Mouse (Mus musculus) ES-Bruce4 (cell line): Measurements from ENCODE around the gene Psg18. TPM values are rescaled to one million over a fixed set of nuclear protein-coding genes. Genes with fewer than 3 reads are reported as not detected.
"Not testable (repeated sequence)": the region's sequence is repeated elsewhere in the genome, so short reads cannot be mapped to it uniquely, and the experiment has no call there.

ENCODE experiments used
- H3K27ac ChIP-seq: 2 replicates; pipeline ENCODE4 v1.5.1; 2012; ENCODE audit warnings: low read length, inconsistent platforms; ENCODE audit not compliant: insufficient read depth
- H3K27me3 ChIP-seq: 2 replicates; pipeline ENCODE4 v1.6.1; 2012; ENCODE audit warnings: mild to moderate bottlenecking, low read length, inconsistent platforms; ENCODE audit not compliant: control insufficient read depth, poor library complexity, insufficient read depth, severe bottlenecking
- H3K36me3 ChIP-seq: 2 replicates; pipeline ENCODE4 v1.6.1; 2012; ENCODE audit warnings: inconsistent platforms, mild to moderate bottlenecking, low read length, moderate library complexity; ENCODE audit not compliant: control insufficient read depth, poor library complexity, insufficient read depth, severe bottlenecking
- H3K4me1 ChIP-seq: one replicate; pipeline ENCODE4 v1.8.1; 2011; ENCODE audit warnings: low read length; ENCODE audit not compliant: control insufficient read depth, insufficient read depth
- H3K4me3 ChIP-seq: 2 replicates; pipeline ENCODE4 v1.5.1; 2011; ENCODE audit warnings: low read depth, mild to moderate bottlenecking, low read length
- H3K9ac ChIP-seq: 2 replicates; pipeline ENCODE4 v1.6.1; 2012; ENCODE audit warnings: low read depth, mild to moderate bottlenecking, inconsistent platforms; ENCODE audit not compliant: poor library complexity, severe bottlenecking
- H3K9me3 ChIP-seq: replicated peaks from 2 replicates; pipeline ENCODE4 v1.6.1; 2012; ENCODE audit warnings: mild to moderate bottlenecking, low read length, inconsistent platforms; ENCODE audit not compliant: control insufficient read depth, poor library complexity, insufficient read depth, severe bottlenecking
- CTCF ChIP-seq: IDR thresholded peaks from one replicate; pipeline ENCODE4 v1.8.1; 2011; ENCODE audit warnings: low read depth, low read length
- EP300 ChIP-seq: IDR thresholded peaks from 2 replicates; pipeline ENCODE4 v1.6.1; 2011; ENCODE audit warnings: low read depth, low read length; ENCODE audit not compliant: insufficient read depth
- POLR2A ChIP-seq: IDR thresholded peaks from one replicate; pipeline ENCODE4 v1.8.1; 2011; ENCODE audit warnings: low read length; ENCODE audit not compliant: insufficient read depth
- polyA plus RNA-seq: library from polyadenylated mRNA; stranded (reverse); fragments of >200 nt; gene quantifications from 2 replicates; pipeline ENCODE4 v1.2.4, GENCODE M21; 2011; ENCODE audit warnings: low read depth; ENCODE audit not compliant: missing spikeins, insufficient read depth, insufficient read length

Gene Psg18
- polyA plus RNA-seq: 0.73 and 2.7 TPM in 2 replicates

GRCm38 (mm10) chr7:18354909-18355308 is at the start of gene Psg18:
Gene Psg18 (minus strand): TSS chr7:18355009.
- not testable (repeated sequence) for H3K4me3 ChIP-seq, H3K4me1 ChIP-seq, H3K9me3 ChIP-seq, H3K9ac ChIP-seq, H3K27ac ChIP-seq, H3K27me3 ChIP-seq, H3K36me3 ChIP-seq

- no peaks in the 10 kb centered on the region for H3K36me3 ChIP-seq
- peak overlapping the region; percentile 35 for H3K4me3 ChIP-seq
- H3K27ac ChIP-seq: no peak overlapping the region
- no peak overlapping the region for H3K9ac ChIP-seq
- no peaks in the 10 kb centered on the region for H3K4me1 ChIP-seq
- H3K9me3 ChIP-seq: peaks cover 19% of the 10 kb centered on the region
- no peaks in the 10 kb centered on the region for H3K27me3 ChIP-seq
- TF ChIP-seq POLR2A: no peak
- TF ChIP-seq CTCF: no peak
- no peak for TF ChIP-seq EP300
Observed at GRCm38 (mm10) chr7:18403407-18403806, 48.6 kb upstream of the Psg18 start.

GRCm38 (mm10) chr7:18402527-18403237 is 47.9 kb upstream of the Psg18 start:
- Histone ChIP-seq H3K9ac (no peak overlapping the region), H3K36me3 (no peaks in the 10 kb centered on the region), H3K27ac (no peak overlapping the region), H3K4me3 (peak overlapping the region; percentile 46), H3K4me1 (no peaks in the 10 kb centered on the region), H3K9me3 (peaks cover 14% of the 10 kb centered on the region), H3K27me3 (no peaks in the 10 kb centered on the region)
- TF ChIP-seq CTCF (no peak), POLR2A (no peak), EP300 (no peak)

- not testable (repeated sequence) for H3K27ac ChIP-seq, H3K9me3 ChIP-seq, H3K27me3 ChIP-seq, H3K9ac ChIP-seq, H3K36me3 ChIP-seq, H3K4me3 ChIP-seq, H3K4me1 ChIP-seq
Observed at GRCm38 (mm10) chr7:18391483-18391882, 36.7 kb upstream of the Psg18 start.

GRCm38 (mm10) chr7:18378295-18378694 is 23.5 kb upstream of the Psg18 start:
- Histone ChIP-seq H3K9me3 (peaks cover 28% of the 10 kb centered on the region), H3K36me3 (no peaks in the 10 kb centered on the region), H3K27me3 (no peaks in the 10 kb centered on the region), H3K27ac (no peak overlapping the region), H3K4me1 (no peaks in the 10 kb centered on the region), H3K9ac (no peak overlapping the region), H3K4me3 (no peak overlapping the region)
- TF ChIP-seq CTCF: no peak
- no peak for TF ChIP-seq POLR2A
- no peak for TF ChIP-seq EP300

- H3K27me3 ChIP-seq, H3K27ac ChIP-seq, H3K4me3 ChIP-seq, H3K36me3 ChIP-seq, H3K4me1 ChIP-seq, H3K9ac ChIP-seq: not testable (repeated sequence)
- H3K9me3 ChIP-seq: peaks cover 13% of the 10 kb centered on the region; the same call in 1 of the 2 replicates
Observed at GRCm38 (mm10) chr7:18335411-18335810, 19.4 kb downstream of the Psg18 start.

Other genes starting within 250 kb of the Psg18 start
- gene Igfl3, start 178.5 kb downstream of the Psg18 start, polyA plus RNA-seq: not detected in 2 replicates
- gene Mill1, start 109.7 kb downstream of the Psg18 start, polyA plus RNA-seq: not detected in 2 replicates
- gene Psg28, start 77.0 kb upstream of the Psg18 start, polyA plus RNA-seq: 0.47 and 1.1 TPM in 2 replicates
- gene Psg26, start 129.2 kb upstream of the Psg18 start, polyA plus RNA-seq: not detected in 2 replicates
- 0.40 TPM in 1 of 2 replicates, not detected in the other for gene Psg25, start 177.3 kb upstream of the Psg18 start, polyA plus RNA-seq
- 0.90 and 4.1 TPM in 2 replicates for gene Psg27, start 212.3 kb upstream of the Psg18 start, polyA plus RNA-seq